Mouse (Mus musculus) erythroblast, embryonic 14.5 days (primary cell): ENCODE data around the gene Nxpe2.

Source experiments
- GATA1 ChIP-seq: IDR thresholded peaks from 2 replicates; pipeline ENCODE4 v1.6.1; 2012; ENCODE audit warnings: low read length, inconsistent platforms, mixed read lengths
- TAL1 ChIP-seq: IDR thresholded peaks from 3 replicates; pipeline ENCODE4 v1.6.1; 2012; ENCODE audit warnings: low read length, inconsistent platforms, mixed read lengths

DNA sequence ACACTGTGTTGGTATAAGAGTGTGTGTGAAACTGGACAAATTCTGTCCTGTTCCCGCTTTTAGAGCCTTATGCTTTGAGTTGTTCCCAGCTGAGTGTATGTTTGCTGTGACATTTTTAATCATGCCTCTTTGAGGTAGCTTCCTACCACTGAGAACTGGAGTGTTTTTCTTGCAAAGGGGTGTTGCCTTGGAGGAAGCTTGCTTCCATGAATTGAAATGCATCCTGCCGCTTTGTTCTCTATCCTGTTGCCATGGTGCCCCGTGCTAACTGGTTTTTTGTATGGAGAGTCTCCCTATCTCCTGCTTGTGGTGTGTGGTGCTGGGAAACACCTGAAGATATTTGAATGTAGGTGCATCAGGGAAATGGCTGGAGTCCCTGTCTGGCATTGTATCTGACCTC, 39.1 kb downstream of the Nxpe2 start:
- TF ChIP-seq GATA1 (no peak), TAL1 (no peak)
